Mouse (Mus musculus): Measurements from ENCODE around the gene Spns2. TPM values are rescaled to one million over a fixed set of nuclear protein-coding genes. Genes with fewer than 3 reads are reported as not detected.

The Spns2 gene
- polyA plus RNA-seq, 1 experiment from 2014 or later, result 3.3 TPM

DNA sequence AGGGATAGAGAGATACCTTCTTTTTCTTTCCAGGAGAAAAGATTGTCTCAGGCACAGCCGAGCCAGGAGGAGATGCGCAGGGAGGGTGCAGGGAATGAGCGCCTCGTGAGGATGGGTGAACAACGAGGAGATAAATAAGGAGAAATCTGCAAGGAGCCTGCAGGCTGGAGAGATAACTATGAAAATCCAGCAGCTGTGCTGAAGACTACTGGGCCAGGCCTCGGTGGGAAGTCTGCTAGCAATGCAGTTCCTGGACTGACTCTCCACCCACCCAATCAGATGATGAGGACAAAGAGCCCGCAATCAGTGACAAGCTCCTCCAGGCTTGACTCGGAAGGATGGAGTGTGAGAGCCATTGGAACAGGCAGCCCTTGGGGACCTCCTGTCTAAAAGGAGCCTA lies 12.5 kb upstream of the Spns2 start:
- H3K27me3 ChIP-seq (ENCODE audit: insufficient read depth, low read length), result no peaks in the 10 kb centered on the region
- H3K27ac ChIP-seq (ENCODE audit: low read length), result peak overlapping the region; percentile 84
- no peak overlapping the region for H3K4me2 ChIP-seq (replicated peaks; ENCODE audit: low read depth, low read length)
- no peak overlapping the region for H3K4me3 ChIP-seq (ENCODE audit: low read length)
- peak overlapping the region; percentile 20; the same call in 1 of the 2 replicates for H3K9ac ChIP-seq (replicated peaks; ENCODE audit: low read length)
- peaks cover 38% of the 10 kb centered on the region for H3K4me1 ChIP-seq (ENCODE audit: insufficient read depth, low read length)
- H3K9me3 ChIP-seq (ENCODE audit: low read length), result no peaks in the 10 kb centered on the region
- H3K36me3 ChIP-seq (ENCODE audit: insufficient read depth, low read length), result no peaks in the 10 kb centered on the region
- 29% methylated on average over 8 of the region's 8 CpGs for WGBS
- no peak for ATAC-seq (ENCODE audit: low FRiP score, low TSS enrichment)

DNA sequence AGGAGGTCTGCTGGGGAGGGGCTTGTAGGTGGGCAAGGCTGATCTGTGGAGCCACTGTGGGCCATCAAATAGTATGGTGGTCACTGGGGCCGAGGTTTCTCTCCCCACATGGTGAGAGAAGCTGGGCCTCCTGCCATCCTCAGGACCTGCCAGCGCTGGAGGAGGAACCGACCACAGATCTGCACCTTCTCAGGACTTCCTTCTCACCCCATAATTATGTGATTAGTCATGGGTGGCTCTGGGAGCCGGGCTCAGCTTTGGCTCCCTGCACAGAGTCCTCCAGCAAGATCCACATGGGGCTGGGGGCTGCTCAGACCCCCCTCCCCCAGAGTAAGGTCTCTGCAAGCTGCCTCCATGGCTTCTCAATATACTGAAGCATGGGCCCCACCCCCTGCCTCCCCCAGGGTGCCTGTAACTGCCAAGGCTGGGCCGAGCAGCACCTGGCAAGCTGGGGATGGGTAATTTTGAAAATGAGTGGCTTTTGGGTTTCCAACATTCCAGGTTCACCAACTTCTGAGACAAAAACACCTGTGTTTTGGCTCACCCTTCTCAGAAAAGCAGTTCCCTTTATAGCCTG lies 11.8 kb upstream of the Spns2 start:
- no peaks in the 10 kb centered on the region for H3K9me3 ChIP-seq (ENCODE audit: low read length)
- 22% methylated on average over 5 of the region's 5 CpGs for WGBS
- H3K36me3 ChIP-seq (ENCODE audit: insufficient read depth, low read length), result no peaks in the 10 kb centered on the region
- H3K4me2 ChIP-seq (replicated peaks; ENCODE audit: low read depth, low read length), result no peak overlapping the region
- H3K27ac ChIP-seq (ENCODE audit: low read length), result peak overlapping the region; percentile 65
- no peaks in the 10 kb centered on the region for H3K27me3 ChIP-seq (ENCODE audit: insufficient read depth, low read length)
- no peak overlapping the region for H3K4me3 ChIP-seq (ENCODE audit: low read length)
- no peak for ATAC-seq (ENCODE audit: low FRiP score, low TSS enrichment)
- peaks cover 39% of the 10 kb centered on the region for H3K4me1 ChIP-seq (ENCODE audit: insufficient read depth, low read length)
- 0 out of 2 replicates have a peak overlapping the region, but pooled peaks have one; percentile 20 for H3K9ac ChIP-seq (replicated peaks; ENCODE audit: low read length)

DNA sequence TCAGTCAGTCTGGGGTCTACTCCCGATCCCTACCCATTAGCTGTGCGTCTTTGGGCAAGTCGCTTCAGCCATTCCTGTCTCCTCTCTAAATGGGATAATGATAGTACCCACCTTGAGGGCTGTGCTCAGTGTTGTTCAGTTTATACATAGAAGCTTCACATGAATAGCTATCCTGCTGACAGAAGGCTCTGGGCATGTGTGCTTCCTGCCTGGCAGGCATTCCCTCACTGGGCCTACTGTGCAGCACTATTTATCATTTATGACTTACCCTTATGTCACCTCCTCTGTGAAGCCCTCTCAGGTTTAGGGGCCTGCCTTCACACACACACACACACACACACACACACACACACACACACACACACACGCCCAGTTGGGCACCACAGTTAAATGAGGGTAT lies 10.4 kb upstream of the Spns2 start:
- H3K9ac ChIP-seq (replicated peaks; ENCODE audit: low read length), result no peak overlapping the region
- ATAC-seq (ENCODE audit: low FRiP score, low TSS enrichment), result no peak
- no peak overlapping the region for H3K4me2 ChIP-seq (replicated peaks; ENCODE audit: low read depth, low read length)
- H3K27ac ChIP-seq (ENCODE audit: low read length), result no peak overlapping the region
- H3K36me3 ChIP-seq (ENCODE audit: insufficient read depth, low read length), result no peaks in the 10 kb centered on the region
- 90% methylated on average over 4 of the region's 4 CpGs for WGBS
- H3K4me3 ChIP-seq (ENCODE audit: low read length), result no peak overlapping the region
- H3K9me3 ChIP-seq (ENCODE audit: low read length), result no peaks in the 10 kb centered on the region
- peaks cover 35% of the 10 kb centered on the region for H3K4me1 ChIP-seq (ENCODE audit: insufficient read depth, low read length)
- no peaks in the 10 kb centered on the region for H3K27me3 ChIP-seq (ENCODE audit: insufficient read depth, low read length)

DNA sequence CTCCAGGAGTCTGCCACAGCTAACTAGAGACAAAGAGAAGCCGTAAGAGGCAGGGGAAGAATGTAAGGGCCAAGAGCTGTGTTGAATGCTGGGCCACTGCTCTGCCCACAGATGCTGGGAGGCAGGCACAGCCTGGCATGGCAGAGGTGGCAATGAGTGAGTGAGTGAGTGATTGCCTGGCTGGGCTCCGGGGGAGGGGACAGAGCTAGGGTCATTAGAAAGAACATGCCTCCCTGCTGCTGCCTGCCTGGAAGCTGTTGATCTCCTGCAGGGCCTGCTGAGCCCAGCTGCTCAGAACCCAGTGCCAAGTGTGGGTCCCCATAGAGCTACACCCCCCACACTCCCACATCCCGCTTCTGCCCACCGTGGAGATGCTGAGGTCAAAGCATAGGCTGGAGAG lies 7.7 kb upstream of the Spns2 start:
- ATAC-seq (ENCODE audit: low FRiP score, low TSS enrichment), result no peak
- 22% methylated on average over 4 of the region's 4 CpGs for WGBS

DNA sequence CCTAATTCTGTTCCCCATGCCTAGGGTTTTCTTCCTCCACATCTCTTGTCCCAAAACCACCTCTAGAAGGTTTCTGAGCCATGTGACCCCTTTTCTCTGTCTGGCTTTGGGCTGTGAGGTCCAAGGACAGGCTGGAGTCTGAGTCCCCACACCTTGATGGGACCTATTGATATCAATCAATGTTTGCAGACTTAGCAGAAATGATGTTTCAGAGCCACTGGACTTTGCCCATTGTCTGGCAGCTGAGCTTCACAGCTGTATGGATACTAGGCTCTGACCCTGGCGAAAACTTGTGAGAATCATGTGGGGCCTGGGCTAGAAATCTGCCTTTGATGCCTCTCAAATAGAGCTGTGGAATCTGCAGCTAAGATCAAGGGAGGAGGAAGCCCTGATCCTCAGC lies 7.1 kb upstream of the Spns2 start:
- Histone ChIP-seq H3K4me3 (ENCODE audit: low read length) (no peak overlapping the region), H3K27ac (ENCODE audit: low read length) (no peak overlapping the region), H3K4me1 (ENCODE audit: insufficient read depth, low read length) (peaks cover 10% of the 10 kb centered on the region; the same call in 1 of the 2 replicates), H3K36me3 (ENCODE audit: insufficient read depth, low read length) (no peaks in the 10 kb centered on the region), H3K9me3 (ENCODE audit: low read length) (no peaks in the 10 kb centered on the region), H3K4me2 (replicated peaks; ENCODE audit: low read depth, low read length) (no peak overlapping the region), H3K9ac (replicated peaks; ENCODE audit: low read length) (no peak overlapping the region), H3K27me3 (ENCODE audit: insufficient read depth, low read length) (no peaks in the 10 kb centered on the region)
- no peak for ATAC-seq (ENCODE audit: low FRiP score, low TSS enrichment)
- WGBS, result 59% methylated on average over 1 of the region's 1 CpGs

More for the DNA sequence above, 7.7 kb upstream of the Spns2 start:
- Histone ChIP-seq H3K27ac (ENCODE audit: low read length) (no peak overlapping the region), H3K9me3 (ENCODE audit: low read length) (no peaks in the 10 kb centered on the region), H3K27me3 (ENCODE audit: insufficient read depth, low read length) (no peaks in the 10 kb centered on the region), H3K9ac (replicated peaks; ENCODE audit: low read length) (no peak overlapping the region), H3K4me2 (replicated peaks; ENCODE audit: low read depth, low read length) (no peak overlapping the region), H3K4me1 (ENCODE audit: insufficient read depth, low read length) (peaks cover 15% of the 10 kb centered on the region), H3K4me3 (ENCODE audit: low read length) (no peak overlapping the region), H3K36me3 (ENCODE audit: insufficient read depth, low read length) (no peaks in the 10 kb centered on the region)

DNA sequence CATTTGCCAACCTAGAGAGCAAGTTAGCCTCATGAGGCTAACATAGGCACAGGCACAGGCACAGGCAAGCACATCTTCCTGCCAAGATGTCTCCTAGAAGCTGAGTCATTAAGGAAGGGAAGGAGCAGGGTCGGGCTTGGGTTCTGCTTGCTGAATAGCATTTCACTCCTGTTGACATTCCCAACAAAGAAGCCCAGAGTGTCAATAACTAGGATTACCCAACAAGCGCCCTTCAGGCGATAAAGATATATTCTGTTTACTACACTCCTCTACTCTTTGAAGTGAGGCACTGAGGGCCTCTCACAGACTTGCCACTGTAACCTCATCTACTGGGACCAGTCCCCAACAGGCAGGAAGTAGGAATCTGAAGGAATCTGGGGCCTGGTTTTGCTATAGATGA lies 6.4 kb upstream of the Spns2 start:
- no peaks in the 10 kb centered on the region for H3K27me3 ChIP-seq (ENCODE audit: insufficient read depth, low read length)
- H3K4me3 ChIP-seq (ENCODE audit: low read length), result no peak overlapping the region
- H3K4me2 ChIP-seq (replicated peaks; ENCODE audit: low read depth, low read length), result no peak overlapping the region
- H3K9ac ChIP-seq (replicated peaks; ENCODE audit: low read length), result no peak overlapping the region
- no peaks in the 10 kb centered on the region for H3K9me3 ChIP-seq (ENCODE audit: low read length)
- no peak overlapping the region for H3K27ac ChIP-seq (ENCODE audit: low read length)
- 61% methylated on average over 3 of the region's 3 CpGs for WGBS
- H3K36me3 ChIP-seq (ENCODE audit: insufficient read depth, low read length), result no peaks in the 10 kb centered on the region
- no peak for ATAC-seq (ENCODE audit: low FRiP score, low TSS enrichment)
- H3K4me1 ChIP-seq (ENCODE audit: insufficient read depth, low read length), result 0 out of 2 replicates have a peak, but pooled peaks cover 5% of the 10 kb centered on the region

DNA sequence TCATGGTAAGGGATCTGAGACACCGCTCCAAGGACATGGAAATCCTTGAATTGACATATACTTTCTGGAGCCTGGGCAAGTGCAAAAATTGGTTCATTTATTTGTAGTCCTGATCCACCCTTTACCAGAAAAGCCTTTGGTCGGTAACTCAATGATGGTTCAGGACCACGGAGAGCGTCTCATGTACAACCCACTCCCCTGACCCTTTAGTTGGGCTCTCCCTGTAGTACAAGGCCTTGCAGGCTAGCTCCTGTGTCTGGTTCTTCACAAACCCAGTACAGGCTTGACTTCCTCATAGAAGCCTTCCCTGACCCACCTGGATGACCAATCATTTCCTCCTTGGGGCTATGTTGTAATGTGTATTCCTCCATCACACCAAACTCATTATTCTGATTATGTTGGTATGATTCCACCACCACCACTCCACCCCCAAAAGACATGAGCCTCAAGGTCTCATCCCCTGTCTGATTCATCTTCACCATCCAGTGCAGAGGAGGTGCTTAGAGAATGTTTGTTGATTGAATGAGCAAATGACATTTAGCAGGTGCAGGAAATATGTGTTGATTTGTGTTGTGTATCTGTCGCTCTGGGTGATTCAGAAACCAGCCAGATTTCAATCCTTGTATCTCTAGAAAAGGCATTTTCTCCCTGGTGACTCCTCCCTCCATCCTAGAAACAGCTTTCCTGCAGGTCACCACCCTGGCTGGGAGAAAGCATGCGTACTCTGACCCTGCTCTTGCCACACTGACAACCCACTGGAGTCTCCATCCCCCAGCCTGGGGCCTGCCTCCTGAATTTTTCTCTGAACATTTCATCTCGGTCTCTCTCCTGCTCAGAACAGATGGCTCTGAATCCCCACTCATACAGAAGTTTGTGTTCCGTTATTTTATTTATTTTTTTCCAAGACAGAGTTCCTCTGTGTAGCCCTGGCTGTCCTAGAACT lies 4.6 kb upstream of the Spns2 start:
- ATAC-seq (ENCODE audit: low FRiP score, low TSS enrichment), result no peak
- H3K27ac ChIP-seq (ENCODE audit: low read length), result no peak overlapping the region
- no peaks in the 10 kb centered on the region for H3K9me3 ChIP-seq (ENCODE audit: low read length)
- H3K4me1 ChIP-seq (ENCODE audit: insufficient read depth, low read length), result peaks cover 10% of the 10 kb centered on the region
- H3K9ac ChIP-seq (replicated peaks; ENCODE audit: low read length), result no peak overlapping the region
- no peak overlapping the region for H3K4me3 ChIP-seq (ENCODE audit: low read length)
- peaks cover 3% of the 10 kb centered on the region; the same call in 1 of the 2 replicates for H3K27me3 ChIP-seq (ENCODE audit: insufficient read depth, low read length)
- no peaks in the 10 kb centered on the region for H3K36me3 ChIP-seq (ENCODE audit: insufficient read depth, low read length)
- H3K4me2 ChIP-seq (replicated peaks; ENCODE audit: low read depth, low read length), result no peak overlapping the region
- WGBS, result 55% methylated on average over 8 of the region's 8 CpGs

DNA sequence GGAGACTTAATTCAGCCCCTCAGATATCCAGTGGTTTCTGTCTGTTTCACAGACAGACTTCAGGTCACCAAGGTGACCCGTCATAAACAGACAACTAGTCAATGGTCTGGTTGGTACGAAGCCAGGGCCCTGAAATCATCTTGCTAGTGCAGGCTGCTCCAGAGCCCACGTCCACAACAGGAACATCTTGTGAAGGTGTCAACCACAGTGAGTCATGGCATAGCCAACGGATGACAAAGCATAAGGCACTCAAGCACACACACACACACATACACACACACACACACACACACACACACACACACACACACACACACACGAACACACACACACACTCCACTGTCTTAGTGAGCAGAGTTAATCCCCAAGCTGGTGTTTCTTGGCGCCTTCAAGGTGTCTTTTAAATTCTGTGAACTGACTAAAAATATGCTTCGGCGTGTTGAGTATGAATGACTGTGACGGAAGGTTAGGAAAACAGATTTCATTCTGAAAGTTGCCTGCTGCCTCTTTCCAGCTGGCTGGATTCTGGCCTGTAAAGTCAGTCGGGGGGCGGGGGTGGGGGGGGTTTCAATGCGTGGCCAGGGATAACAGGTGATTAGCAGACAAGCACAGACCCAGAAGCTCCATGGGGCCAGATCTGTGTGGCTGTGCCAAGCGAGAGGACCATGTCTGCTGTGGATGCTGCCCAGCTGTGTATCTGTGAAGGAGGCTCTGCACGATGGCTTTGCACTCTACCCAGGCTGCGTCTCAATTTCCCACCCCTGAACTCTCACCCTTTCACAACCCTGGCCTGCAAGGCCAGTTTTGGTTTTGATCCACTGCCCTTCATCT lies 1.6 kb upstream of the Spns2 start:
- no peaks in the 10 kb centered on the region for H3K36me3 ChIP-seq (ENCODE audit: insufficient read depth, low read length)
- no peak for ATAC-seq (ENCODE audit: low FRiP score, low TSS enrichment)
- peaks cover 22% of the 10 kb centered on the region for H3K27me3 ChIP-seq (ENCODE audit: insufficient read depth, low read length)
- H3K4me3 ChIP-seq (ENCODE audit: low read length), result no peak overlapping the region
- WGBS, result 62% methylated on average over 14 of the region's 15 CpGs
- H3K9ac ChIP-seq (replicated peaks; ENCODE audit: low read length), result no peak overlapping the region
- H3K4me2 ChIP-seq (replicated peaks; ENCODE audit: low read depth, low read length), result no peak overlapping the region
- no peak overlapping the region for H3K27ac ChIP-seq (ENCODE audit: low read length)
- H3K9me3 ChIP-seq (ENCODE audit: low read length), result no peaks in the 10 kb centered on the region
- H3K4me1 ChIP-seq (ENCODE audit: insufficient read depth, low read length), result peaks cover 20% of the 10 kb centered on the region

DNA sequence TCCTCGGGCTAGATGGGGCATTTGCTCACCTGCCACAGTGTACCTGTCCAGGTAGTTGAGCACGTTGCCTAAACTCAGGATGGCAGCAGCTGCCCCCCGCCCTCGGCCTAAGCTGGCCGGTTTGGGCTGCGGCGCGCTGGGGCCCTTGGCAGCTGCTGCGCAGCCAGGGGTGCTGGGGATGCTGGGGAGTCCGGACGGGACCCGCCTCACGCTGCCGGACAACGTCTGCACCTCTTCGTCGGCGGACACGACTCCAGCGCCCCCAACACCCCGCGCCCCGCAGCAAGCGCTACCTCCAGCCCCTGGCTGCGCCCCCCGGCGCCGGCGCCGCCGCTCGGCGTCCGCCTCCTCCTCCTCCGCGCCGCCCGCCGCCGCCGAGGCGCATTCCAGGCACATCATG lies 307 bp downstream of the Spns2 start:
- H3K27me3 ChIP-seq (ENCODE audit: insufficient read depth, low read length), result peaks cover 22% of the 10 kb centered on the region
- under 1% methylated on average over 21 of the region's 42 CpGs for WGBS
- peak overlapping the region; percentile 98 for H3K4me2 ChIP-seq (replicated peaks; ENCODE audit: low read depth, low read length)
- ATAC-seq (ENCODE audit: low FRiP score, low TSS enrichment), result 0 out of 2 replicates have a peak, but pooled peaks have one; percentile 7
- no peak overlapping the region for H3K27ac ChIP-seq (ENCODE audit: low read length)
- H3K36me3 ChIP-seq (ENCODE audit: insufficient read depth, low read length), result no peaks in the 10 kb centered on the region
- H3K4me1 ChIP-seq (ENCODE audit: insufficient read depth, low read length), result peaks cover 23% of the 10 kb centered on the region
- H3K9ac ChIP-seq (replicated peaks; ENCODE audit: low read length), result peak overlapping the region; percentile 68
- peak overlapping the region; percentile 63 for H3K4me3 ChIP-seq (ENCODE audit: low read length)
- H3K9me3 ChIP-seq (ENCODE audit: low read length), result no peaks in the 10 kb centered on the region

All from kidney, embryonic 16.5 days (tissue).